Mouse (Mus musculus) liver, embryonic 12.5 days (tissue): ENCODE measurements around the gene Sh3pxd2a. TPM values are rescaled to one million over a fixed set of nuclear protein-coding genes. Genes with fewer than 3 reads are reported as not detected.

ENCODE experiments used
- ATAC-seq: fragments of 200-750 bp; cut with Nextera tagmentation; 2 replicates; pipeline ENCODE4 v1.8.0; 2017; ENCODE audit warnings: moderate number of reproducible peaks, mild to moderate bottlenecking, moderate library complexity
- H3K27ac ChIP-seq: fragments of 300-500 bp; sonication (generic); 2 replicates; pipeline ENCODE4 v1.5.1; 2016; ENCODE audit warnings: mild to moderate bottlenecking
- H3K27me3 ChIP-seq: fragments of 300-500 bp; sonication (generic); replicated peaks from 2 replicates; pipeline ENCODE4 v1.6.1; 2016; ENCODE audit warnings: mild to moderate bottlenecking, moderate library complexity
- H3K36me3 ChIP-seq: fragments of 300-500 bp; sonication (generic); 2 replicates; pipeline ENCODE4 v1.6.1; 2016; ENCODE audit warnings: mild to moderate bottlenecking, moderate library complexity
- H3K4me1 ChIP-seq: fragments of 300-500 bp; sonication (generic); 2 replicates; pipeline ENCODE4 v1.6.1; 2016
- H3K4me2 ChIP-seq: fragments of 300-500 bp; sonication (generic); 2 replicates; pipeline ENCODE4 v1.6.1; 2016; ENCODE audit warnings: mild to moderate bottlenecking, moderate library complexity
- H3K4me3 ChIP-seq: fragments of 300-500 bp; sonication (generic); 2 replicates; pipeline ENCODE4 v1.5.1; 2016; ENCODE audit warnings: mild to moderate bottlenecking, moderate library complexity
- H3K9ac ChIP-seq: fragments of 300-500 bp; sonication (generic); 2 replicates; pipeline ENCODE4 v1.6.1; 2016; ENCODE audit warnings: mild to moderate bottlenecking, moderate library complexity
- H3K9me3 ChIP-seq: fragments of 300-500 bp; sonication (generic); replicated peaks from 2 replicates; pipeline ENCODE4 v1.6.1; 2016; ENCODE audit warnings: mild to moderate bottlenecking, moderate library complexity
- WGBS: fragments of 180-500 bp; shearing (Covaris S2); methylation state at CpG from one replicate; pipeline ENCODE4 v1.1.7; 2016; ENCODE audit not compliant: insufficient replicate concordance; 5-methylcytosine and 5-hydroxymethylcytosine counted together
- polyA plus RNA-seq: library from polyadenylated mRNA; unstranded; fragments of >200 nt; fragmentation: Nextera tagmentation; extraction: Ambion mirVana; gene quantifications from 2 replicates; pipeline ENCODE4 v1.2.1, GENCODE M21; 2016

Gene Sh3pxd2a
- polyA plus RNA-seq: 1.1 and 1.6 TPM in 2 replicates

GRCm38 (mm10) chr19:47464304-47465241 is at the start of gene Sh3pxd2a:
Sh3pxd2a (minus strand) TSS chr19:47464401.
- peaks cover 38% of the 10 kb centered on the region for H3K27me3 ChIP-seq
- H3K4me1 ChIP-seq: peaks cover 58% of the 10 kb centered on the region
- WGBS: 2% methylated on average over 53 of the region's 70 CpGs
- H3K9ac ChIP-seq: peak within 1 kb of the TSS; percentile 86
- peak within 1 kb of the TSS; percentile 96 for H3K4me2 ChIP-seq
- peak within 1 kb of the TSS; percentile 71 for H3K4me3 ChIP-seq
- H3K9me3 ChIP-seq: 0 out of 2 replicates have a peak, but pooled peaks cover 3% of the 10 kb centered on the region
- peaks cover 6% of the 10 kb centered on the region; the same call in 1 of the 2 replicates for H3K36me3 ChIP-seq
- H3K27ac ChIP-seq: peak within 1 kb of the TSS; percentile 79
- peak; percentile 80 for ATAC-seq

GRCm38 (mm10) chr19:47513618-47513897 is 49.4 kb upstream of the Sh3pxd2a start:
- H3K9ac ChIP-seq: no peak overlapping the region
- H3K27ac ChIP-seq: no peak overlapping the region
- H3K4me1 ChIP-seq: peaks cover 80% of the 10 kb centered on the region
- H3K4me3 ChIP-seq: no peak overlapping the region
- no peak overlapping the region for H3K4me2 ChIP-seq
- WGBS: 78% methylated on average over 4 of the region's 4 CpGs
- no peak for ATAC-seq
- H3K27me3 ChIP-seq: no peaks in the 10 kb centered on the region
- H3K36me3 ChIP-seq: peaks cover 28% of the 10 kb centered on the region
- H3K9me3 ChIP-seq: no peaks in the 10 kb centered on the region

- peaks cover 28% of the 10 kb centered on the region for H3K36me3 ChIP-seq
- H3K9me3 ChIP-seq: no peaks in the 10 kb centered on the region
- H3K9ac ChIP-seq: no peak overlapping the region
- H3K4me2 ChIP-seq: no peak overlapping the region
- H3K27ac ChIP-seq: no peak overlapping the region
- ATAC-seq: no peak
- H3K4me1 ChIP-seq: peaks cover 80% of the 10 kb centered on the region
- no peaks in the 10 kb centered on the region for H3K27me3 ChIP-seq
- 79% methylated on average over 21 of the region's 21 CpGs for WGBS
- H3K4me3 ChIP-seq: no peak overlapping the region
Measured at GRCm38 (mm10) chr19:47512794-47513617, 48.8 kb upstream of the Sh3pxd2a start.

GRCm38 (mm10) chr19:47511958-47512357 is 47.8 kb upstream of the Sh3pxd2a start:
- WGBS: 64% methylated on average over 6 of the region's 6 CpGs
- H3K27ac ChIP-seq: peak overlapping the region; percentile 74; the same call in 1 of the 2 replicates

GRCm38 (mm10) chr19:47511294-47511675 is 47.1 kb upstream of the Sh3pxd2a start:
- peak overlapping the region; percentile 49; the same call in 1 of the 2 replicates for H3K9ac ChIP-seq
- 43% methylated on average over 7 of the region's 7 CpGs for whole genome bisulfite sequencing
- no peaks in the 10 kb centered on the region for H3K9me3 ChIP-seq
- H3K4me2 ChIP-seq: peak overlapping the region; percentile 69
- H3K4me1 ChIP-seq: peaks cover 75% of the 10 kb centered on the region
- peaks cover 28% of the 10 kb centered on the region for H3K36me3 ChIP-seq
- H3K27me3 ChIP-seq: no peaks in the 10 kb centered on the region
- peak overlapping the region; percentile 74 for H3K27ac ChIP-seq
- ATAC-seq: no peak
- peak overlapping the region; percentile 41; the same call in 1 of the 2 replicates for H3K4me3 ChIP-seq

More at GRCm38 (mm10) chr19:47511958-47512357, 47.8 kb upstream of the Sh3pxd2a start:
- Histone ChIP-seq H3K4me2 (no peak overlapping the region), H3K9ac (no peak overlapping the region), H3K9me3 (no peaks in the 10 kb centered on the region), H3K4me3 (no peak overlapping the region), H3K4me1 (peaks cover 77% of the 10 kb centered on the region), H3K27me3 (no peaks in the 10 kb centered on the region), H3K36me3 (peaks cover 28% of the 10 kb centered on the region)
- no peak for ATAC-seq

GRCm38 (mm10) chr19:47510473-47511293 is 46.5 kb upstream of the Sh3pxd2a start:
- H3K9ac ChIP-seq: peak overlapping the region; percentile 49
- 15% methylated on average over 25 of the region's 25 CpGs for WGBS
- ATAC-seq: peak; percentile 50

GRCm38 (mm10) chr19:47510135-47510472 is 45.9 kb upstream of the Sh3pxd2a start:
- Histone ChIP-seq H3K27ac (peak overlapping the region; percentile 74), H3K4me2 (peak overlapping the region; percentile 69), H3K4me3 (no peak overlapping the region), H3K27me3 (no peaks in the 10 kb centered on the region), H3K9ac (peak overlapping the region; percentile 49; the same call in 1 of the 2 replicates), H3K9me3 (no peaks in the 10 kb centered on the region), H3K36me3 (peaks cover 21% of the 10 kb centered on the region), H3K4me1 (peaks cover 71% of the 10 kb centered on the region)
- no peak for ATAC-seq
- 32% methylated on average over 7 of the region's 7 CpGs for WGBS

More at GRCm38 (mm10) chr19:47510473-47511293, 46.5 kb upstream of the Sh3pxd2a start:
- H3K36me3 ChIP-seq: peaks cover 24% of the 10 kb centered on the region
- no peaks in the 10 kb centered on the region for H3K27me3 ChIP-seq
- H3K4me3 ChIP-seq: peak overlapping the region; percentile 41
- H3K4me2 ChIP-seq: peak overlapping the region; percentile 69
- no peaks in the 10 kb centered on the region for H3K9me3 ChIP-seq
- peaks cover 75% of the 10 kb centered on the region for H3K4me1 ChIP-seq
- H3K27ac ChIP-seq: peak overlapping the region; percentile 74

- Histone ChIP-seq H3K4me3 (no peak overlapping the region), H3K27ac (peak overlapping the region; percentile 66), H3K27me3 (no peaks in the 10 kb centered on the region), H3K9me3 (no peaks in the 10 kb centered on the region), H3K36me3 (peaks cover 9% of the 10 kb centered on the region), H3K4me2 (peak overlapping the region; percentile 49), H3K9ac (no peak overlapping the region), H3K4me1 (peaks cover 61% of the 10 kb centered on the region)
- 29% methylated on average over 5 of the region's 5 CpGs for WGBS
- ATAC-seq: no peak
Measured at GRCm38 (mm10) chr19:47508771-47509281, 44.6 kb upstream of the Sh3pxd2a start.

- H3K9ac ChIP-seq: peak overlapping the region; percentile 33; the same call in 1 of the 2 replicates
- WGBS: 17% methylated on average over 3 of the region's 3 CpGs
- peaks cover 60% of the 10 kb centered on the region for H3K4me1 ChIP-seq
- peak overlapping the region; percentile 66 for H3K27ac ChIP-seq
- no peaks in the 10 kb centered on the region for H3K9me3 ChIP-seq
- H3K36me3 ChIP-seq: peaks cover 3% of the 10 kb centered on the region
- H3K27me3 ChIP-seq: no peaks in the 10 kb centered on the region
- ATAC-seq: no peak
- H3K4me3 ChIP-seq: no peak overlapping the region
- H3K4me2 ChIP-seq: peak overlapping the region; percentile 49
Measured at GRCm38 (mm10) chr19:47508191-47508590, 44.0 kb upstream of the Sh3pxd2a start.

- peaks cover 3% of the 10 kb centered on the region; the same call in 1 of the 2 replicates for H3K36me3 ChIP-seq
- H3K4me3 ChIP-seq: no peak overlapping the region
- H3K27ac ChIP-seq: peak overlapping the region; percentile 66
- no peaks in the 10 kb centered on the region for H3K27me3 ChIP-seq
- no peaks in the 10 kb centered on the region for H3K9me3 ChIP-seq
- peaks cover 52% of the 10 kb centered on the region for H3K4me1 ChIP-seq
- WGBS: 34% methylated on average over 27 of the region's 27 CpGs
- no peak for ATAC-seq
- H3K4me2 ChIP-seq: peak overlapping the region; percentile 49
- H3K9ac ChIP-seq: peak overlapping the region; percentile 33; the same call in 1 of the 2 replicates
Measured at GRCm38 (mm10) chr19:47507128-47508121, 43.2 kb upstream of the Sh3pxd2a start.
